Mouse (Mus musculus) Patski (cell line): ENCODE measurements around the gene Axin2. TPM values are rescaled to one million over a fixed set of nuclear protein-coding genes. Genes with fewer than 3 reads are reported as not detected.
A peak's percentile ranks its signal among the peaks of the same experiment; 100 is the strongest.

ENCODE experiments used
- ATAC-seq: fragments of 100-300 bp; one replicate; pipeline ENCODE4 v1.8.0; 2021
- CTCF ChIA-PET: fragments of 350-600 bp; sonication (Branson Sonifier 250); formaldehyde crosslinking; loops from one replicate; lab custom pipeline; 2022; ENCODE audit warnings: inconsistent platforms; lab: Charles Lee
- POLR2A ChIA-PET: fragments of 350-600 bp; sonication (Branson Sonifier 250); formaldehyde crosslinking; loops from one replicate; lab custom pipeline; 2022; ENCODE audit warnings: antibody characterized with exemption, inconsistent platforms; lab: Charles Lee
- DNase-seq: peaks from one replicate; pipeline ENCODE4 v3.0.0-alpha.2; 2011; ENCODE audit warnings: low read depth, low spot score
- H3K27me3 ChIP-seq: fragments of 371-371 bp; one replicate; pipeline ENCODE4 v1.5.1; 2021
- CTCF ChIP-seq: fragments of 100-300 bp; IDR thresholded peaks from one replicate; pipeline ENCODE4 v1.5.1; 2021
- in situ Hi-C: fragments of 300-500 bp; cut with MboI; formaldehyde crosslinking; loops from 3 replicates; pipeline ENCODE4 v1.11.1; 2018; ENCODE audit warnings: low pct_unique_long_range_greater_than_20kb, mixed read lengths
- polyA plus RNA-seq: library from polyadenylated mRNA; unstranded; gene quantifications from one replicate; pipeline ENCODE4 v1.2.3, GENCODE M21; 2021

Gene Axin2
- polyA plus RNA-seq, 1 experiment from 2014 or later = 2.2 TPM

GRCm38 (mm10) chr11:108943741-108944140, 23.6 kb downstream of the Axin2 start:
- in situ Hi-C loops = no loop called here
- DNase-seq (no peak), ATAC-seq (no peak)
- ChIA-PET POLR2A (interaction anchor here (0.5 kb wide), 1 partner anchor 23 kb away, joined by 5 read pairs; no protein-coding TSS in a partner anchor), CTCF (no interaction called here)
- H3K27me3 ChIP-seq = no peaks in the 10 kb centered on the region
- no peak for TF ChIP-seq CTCF

- CTCF ChIA-PET = no interaction called here
- in situ Hi-C loops = no loop called here
- ATAC-seq (no peak), DNase-seq (no peak)
- H3K27me3 ChIP-seq = no peaks in the 10 kb centered on the region
- POLR2A ChIA-PET = no interaction called here
- TF ChIP-seq CTCF = no peak
Observed at GRCm38 (mm10) chr11:108945666-108946065, 25.5 kb downstream of the Axin2 start.

DNA sequence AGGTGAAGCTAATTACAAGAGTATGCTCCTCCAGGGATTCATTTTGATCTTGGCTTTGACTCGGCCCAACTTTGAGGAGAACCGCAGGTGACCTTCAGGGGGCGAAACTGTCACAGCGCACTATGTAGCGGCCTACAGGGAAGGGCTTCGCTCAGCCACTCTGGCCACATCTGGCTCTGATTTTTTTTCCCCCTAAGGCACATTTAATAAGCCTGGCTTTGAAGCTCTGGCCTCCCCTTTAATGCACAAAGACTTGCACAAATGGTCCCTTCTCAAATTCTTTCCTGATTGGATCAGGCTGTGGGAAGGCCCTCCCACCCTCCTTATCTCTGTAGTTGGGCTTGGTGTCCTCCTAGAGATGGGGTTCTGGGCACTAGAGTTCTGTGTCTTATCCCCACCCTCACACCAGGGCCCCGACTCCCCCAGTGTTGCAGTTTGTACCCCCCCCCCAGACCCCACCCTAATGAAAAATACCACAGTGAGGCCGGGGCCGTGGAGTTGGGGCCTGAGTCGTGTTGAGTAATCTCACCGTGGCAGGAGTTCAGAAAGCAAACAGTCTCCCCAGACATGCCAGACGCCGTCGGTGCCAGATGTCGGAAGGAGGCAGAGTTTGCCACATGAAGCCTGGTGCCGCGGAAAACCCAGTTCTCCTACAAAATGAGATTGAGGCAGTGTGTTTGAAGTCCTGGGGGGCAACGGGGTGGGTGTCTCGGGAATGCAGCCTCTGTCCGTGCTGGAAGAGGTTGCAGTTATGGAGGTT, 27.5 kb downstream of the Axin2 start:
- no peak for TF ChIP-seq CTCF
- ChIA-PET CTCF (no interaction called here), POLR2A (no interaction called here)
- no peak for ATAC-seq
- in situ Hi-C loops = no loop called here
- no peak for DNase-seq
- H3K27me3 ChIP-seq = no peaks in the 10 kb centered on the region

DNA sequence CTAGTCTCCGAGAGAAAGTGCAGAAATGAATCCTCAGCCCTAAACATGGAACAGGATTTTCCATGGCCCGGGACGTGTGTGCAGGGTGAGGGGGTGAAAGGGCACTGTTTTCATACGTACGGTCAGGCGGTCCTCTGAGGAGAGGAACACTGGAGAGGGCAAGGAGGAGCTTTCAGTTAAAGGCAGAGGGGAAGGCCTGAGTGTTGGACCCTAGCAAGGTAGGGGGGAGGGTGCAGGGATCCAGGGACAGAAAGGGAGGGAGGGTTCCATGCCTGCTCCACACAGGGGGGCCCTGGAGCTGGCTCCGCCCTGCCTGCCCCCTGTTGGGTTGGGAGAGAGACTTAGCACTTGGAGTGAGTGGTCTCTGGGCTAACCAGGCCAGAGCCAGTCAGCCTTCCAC, 28.4 kb downstream of the Axin2 start:
- ATAC-seq = no peak
- in situ Hi-C loops = no loop called here

GRCm38 (mm10) chr11:108948931-108949330, 28.8 kb downstream of the Axin2 start:
- ChIA-PET POLR2A (no interaction called here), CTCF (no interaction called here)
- H3K27me3 ChIP-seq = no peaks in the 10 kb centered on the region
- in situ Hi-C loops = no loop called here
- ATAC-seq (no peak), DNase-seq (no peak)
- no peak for TF ChIP-seq CTCF

More for the DNA sequence above, 28.4 kb downstream of the Axin2 start:
- DNase-seq = no peak
- no peak for TF ChIP-seq CTCF
- ChIA-PET CTCF (no interaction called here), POLR2A (no interaction called here)
- no peaks in the 10 kb centered on the region for H3K27me3 ChIP-seq

GRCm38 (mm10) chr11:108952343-108952742, 32.2 kb downstream of the Axin2 start:
- TF ChIP-seq CTCF = no peak
- ATAC-seq (peak; percentile 77), DNase-seq (peak; percentile 64)
- ChIA-PET CTCF (interaction anchor here (1.7 kb wide), 1 partner anchor 15 kb away, joined by 3 read pairs; no protein-coding TSS in a partner anchor), POLR2A (no interaction called here)
- in situ Hi-C loops = no loop called here
- peaks cover 4% of the 10 kb centered on the region for H3K27me3 ChIP-seq

GRCm38 (mm10) chr11:108955943-108956342, 35.8 kb downstream of the Axin2 start:
- peaks cover 4% of the 10 kb centered on the region for H3K27me3 ChIP-seq
- ATAC-seq (no peak), DNase-seq (no peak)
- no peak for TF ChIP-seq CTCF
- in situ Hi-C loops = no loop called here
- POLR2A ChIA-PET = no interaction called here
- CTCF ChIA-PET = no interaction called here

- ATAC-seq = no peak
- in situ Hi-C loops = no loop called here
- no peak for TF ChIP-seq CTCF
- DNase-seq = no peak
- H3K27me3 ChIP-seq = peaks cover 4% of the 10 kb centered on the region
- ChIA-PET CTCF (no interaction called here), POLR2A (no interaction called here)
Observed at GRCm38 (mm10) chr11:108958349-108958748, 38.2 kb downstream of the Axin2 start.

DNA sequence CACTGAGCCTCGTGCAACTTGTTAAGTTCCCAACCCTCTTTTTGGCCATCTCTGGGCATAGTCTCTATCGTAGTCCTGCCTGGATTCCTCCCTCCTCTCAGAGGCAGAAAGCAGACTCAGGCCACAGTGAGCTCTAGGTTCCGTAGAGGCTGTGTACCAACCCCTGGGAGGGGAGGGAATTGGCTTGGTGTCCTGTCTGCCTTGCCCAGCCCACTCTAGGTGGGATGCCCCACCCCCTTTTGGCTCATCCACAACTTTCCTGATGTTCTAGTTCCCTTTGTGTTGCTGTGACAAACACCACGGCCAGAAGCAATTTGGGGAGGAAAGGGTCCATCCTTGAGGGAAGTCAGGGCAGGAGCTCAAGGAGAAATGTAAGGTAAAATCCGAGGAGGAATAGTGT, 39.0 kb downstream of the Axin2 start:
- POLR2A ChIA-PET = no interaction called here
- ATAC-seq = no peak
- peaks cover 4% of the 10 kb centered on the region for H3K27me3 ChIP-seq
- TF ChIP-seq CTCF = no peak
- in situ Hi-C loops = no loop called here
- DNase-seq = no peak
- CTCF ChIA-PET = no interaction called here

GRCm38 (mm10) chr11:108961651-108962065, 41.5 kb downstream of the Axin2 start:
- ATAC-seq = no peak
- DNase-seq = no peak
- in situ Hi-C loops = no loop called here
- no peaks in the 10 kb centered on the region for H3K27me3 ChIP-seq
- ChIA-PET CTCF (no interaction called here), POLR2A (no interaction called here)
- no peak for TF ChIP-seq CTCF

DNA sequence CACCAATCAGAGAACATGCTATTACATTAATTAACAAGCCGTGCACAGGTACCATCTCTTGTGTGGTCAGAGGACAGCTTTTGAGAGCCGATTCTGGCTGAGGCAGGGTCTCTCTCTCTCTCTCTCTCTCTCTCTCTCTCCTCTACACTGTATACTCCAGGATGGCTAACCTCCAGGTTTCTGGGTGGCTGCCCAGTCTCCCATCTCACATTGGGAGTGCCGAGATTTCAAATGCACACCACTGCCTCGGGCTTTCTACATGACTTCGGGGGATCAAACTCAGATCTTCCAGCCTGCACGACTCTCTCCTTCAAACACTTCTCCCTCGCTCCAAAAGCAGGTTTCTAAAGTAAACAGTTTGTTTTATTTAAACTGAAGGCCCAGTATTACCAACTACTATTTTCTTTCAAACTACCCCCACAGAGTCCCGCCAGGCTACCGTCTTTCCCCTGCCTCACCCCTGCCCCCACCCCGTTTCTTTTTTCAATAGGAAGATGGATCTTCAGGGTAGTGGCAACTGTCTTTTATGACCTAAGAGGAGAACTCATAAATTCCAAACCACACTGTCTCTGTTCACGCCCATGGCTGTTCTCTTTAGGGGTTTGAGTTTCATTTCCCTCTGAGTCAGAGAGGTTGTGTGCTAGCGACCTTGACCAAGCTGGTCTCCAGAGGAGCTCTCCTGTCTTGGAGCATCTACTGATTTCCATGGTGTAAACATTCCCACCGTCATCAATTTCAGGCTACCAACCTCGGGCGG, 43.5 kb downstream of the Axin2 start:
- ATAC-seq (no peak), DNase-seq (no peak)
- POLR2A ChIA-PET = no interaction called here
- no peaks in the 10 kb centered on the region for H3K27me3 ChIP-seq
- CTCF ChIA-PET = no interaction called here
- in situ Hi-C loops = no loop called here
- TF ChIP-seq CTCF = no peak
